Mouse (Mus musculus): ENCODE data around the gene Ccnf.

Gene Ccnf

GRCm38 (mm10) chr17:24222653-24223052 is 28.6 kb downstream of the Ccnf start:
- no peak for DNase-seq

GRCm38 (mm10) chr17:24220435-24221411 is 30.6 kb downstream of the Ccnf start, which contains the start of gene Tedc2:
Tedc2 (minus strand) TSS chr17:24220851.
- DNase-seq: peak; percentile 98

- DNase-seq: no peak
Measured at GRCm38 (mm10) chr17:24216836-24217235, 34.4 kb downstream of the Ccnf start.

GRCm38 (mm10) chr17:24213186-24213585 is 38.1 kb downstream of the Ccnf start:
- no peak for DNase-seq

- DNase-seq: no peak
Measured at GRCm38 (mm10) chr17:24212441-24213018, 38.8 kb downstream of the Ccnf start.

- peak; percentile 50 for DNase-seq
Measured at GRCm38 (mm10) chr17:24211631-24212440, 39.4 kb downstream of the Ccnf start.

- no peak for DNase-seq
Measured at GRCm38 (mm10) chr17:24210591-24210990, 40.7 kb downstream of the Ccnf start.

- no peak for DNase-seq
Measured at GRCm38 (mm10) chr17:24209916-24210240, 41.4 kb downstream of the Ccnf start.

- DNase-seq: no peak
Measured at GRCm38 (mm10) chr17:24209043-24209915, 42.0 kb downstream of the Ccnf start, which contains the start of gene Ntn3. Ntn3 (minus strand) TSS chr17:24209531.

- DNase-seq: no peak
Measured at GRCm38 (mm10) chr17:24208641-24209042, 42.6 kb downstream of the Ccnf start.

- DNase-seq: no peak
Measured at GRCm38 (mm10) chr17:24207768-24208640, 43.3 kb downstream of the Ccnf start.

- DNase-seq: peak; percentile 21
Measured at GRCm38 (mm10) chr17:24206451-24207351, 44.6 kb downstream of the Ccnf start.

- DNase-seq: no peak
Measured at GRCm38 (mm10) chr17:24205908-24206361, 45.3 kb downstream of the Ccnf start.

GRCm38 (mm10) chr17:24205284-24205888 is 45.9 kb downstream of the Ccnf start, which contains the start of gene Tbc1d24:
Tbc1d24 (minus strand) TSS chr17:24205562.
- DNase-seq: peak; percentile 89

- peak; percentile 11 for DNase-seq
Measured at GRCm38 (mm10) chr17:24204846-24205245, 46.4 kb downstream of the Ccnf start.

- DNase-seq: no peak
Measured at GRCm38 (mm10) chr17:24203611-24204534, 47.4 kb downstream of the Ccnf start.

- no peak for DNase-seq
Measured at GRCm38 (mm10) chr17:24203068-24203467, 48.2 kb downstream of the Ccnf start.

GRCm38 (mm10) chr17:24201092-24201491 is 50.2 kb downstream of the Ccnf start:
- DNase-seq: no peak

Measured in kidney, adult 9 months (tissue).